Mouse (Mus musculus): Measurements from ENCODE around the gene Ick.

DNA sequence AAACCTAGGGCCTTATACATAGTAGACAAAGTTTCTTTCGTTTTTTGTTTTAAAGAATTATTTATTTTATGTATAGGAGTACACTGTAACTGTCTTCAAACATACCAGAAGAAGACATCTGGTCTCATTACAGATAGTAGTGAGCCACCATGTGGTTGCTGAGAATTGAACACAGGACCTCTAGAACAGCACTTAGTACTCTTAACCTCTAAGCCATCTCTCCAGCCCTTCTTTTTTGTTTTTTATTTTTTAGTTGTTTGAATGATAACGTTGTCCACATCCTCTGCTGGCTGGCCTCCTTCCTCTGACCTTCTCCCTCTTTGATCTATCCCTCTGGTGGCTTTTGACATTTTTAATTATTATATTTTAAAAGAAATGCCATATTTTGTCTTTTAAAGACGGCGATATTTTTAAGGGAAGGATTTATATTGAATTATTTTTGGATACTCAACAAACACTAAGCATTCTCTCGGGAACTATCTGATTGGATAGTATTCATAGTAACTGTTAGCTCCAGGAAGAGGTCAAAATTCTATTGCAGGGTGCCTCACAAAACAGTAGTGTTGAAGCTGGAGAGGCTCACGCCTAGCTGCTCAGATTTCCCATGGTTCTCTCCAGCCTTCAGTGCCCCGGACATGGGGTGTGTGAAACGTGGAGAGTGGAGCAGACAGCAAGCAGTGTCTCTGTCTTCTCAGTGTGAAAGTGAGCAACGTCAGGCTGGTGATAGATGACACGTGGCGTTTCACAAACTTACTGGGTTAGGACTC is 45.4 kb downstream of the Ick start:
- TF ChIP-seq CTCF (conservative IDR thresholded peaks at IDR 0.05; ENCODE audit: insufficient read depth, insufficient read length, low read depth, low read length), result no peak
- TF ChIP-seq POLR2A (IDR thresholded peaks at IDR 0.05; ENCODE audit: low read depth, low read length), result no peak

Data from kidney, adult 2 months (tissue).